Mouse (Mus musculus) CD4-positive, CD25-positive, alpha-beta regulatory T cell, adult 9 weeks (primary cell): ENCODE measurements around the gene Ripply3. TPM values are rescaled to one million over a fixed set of nuclear protein-coding genes. Genes with fewer than 3 reads are reported as not detected.

Source experiments
- polyA plus RNA-seq: library from polyadenylated mRNA; unstranded; fragments of 100-300 nt; shearing (Covaris generic); gene quantifications from one replicate; pipeline ENCODE4 v1.2.1, GENCODE M21; 2017

Ripply3 gene
- 0.83 TPM for polyA plus RNA-seq

GRCm38 (mm10) chr16:94327781-94328711, at the start of gene Ripply3:
Gene Ripply3, plus strand, starts transcription at chr16:94328420.

DNA sequence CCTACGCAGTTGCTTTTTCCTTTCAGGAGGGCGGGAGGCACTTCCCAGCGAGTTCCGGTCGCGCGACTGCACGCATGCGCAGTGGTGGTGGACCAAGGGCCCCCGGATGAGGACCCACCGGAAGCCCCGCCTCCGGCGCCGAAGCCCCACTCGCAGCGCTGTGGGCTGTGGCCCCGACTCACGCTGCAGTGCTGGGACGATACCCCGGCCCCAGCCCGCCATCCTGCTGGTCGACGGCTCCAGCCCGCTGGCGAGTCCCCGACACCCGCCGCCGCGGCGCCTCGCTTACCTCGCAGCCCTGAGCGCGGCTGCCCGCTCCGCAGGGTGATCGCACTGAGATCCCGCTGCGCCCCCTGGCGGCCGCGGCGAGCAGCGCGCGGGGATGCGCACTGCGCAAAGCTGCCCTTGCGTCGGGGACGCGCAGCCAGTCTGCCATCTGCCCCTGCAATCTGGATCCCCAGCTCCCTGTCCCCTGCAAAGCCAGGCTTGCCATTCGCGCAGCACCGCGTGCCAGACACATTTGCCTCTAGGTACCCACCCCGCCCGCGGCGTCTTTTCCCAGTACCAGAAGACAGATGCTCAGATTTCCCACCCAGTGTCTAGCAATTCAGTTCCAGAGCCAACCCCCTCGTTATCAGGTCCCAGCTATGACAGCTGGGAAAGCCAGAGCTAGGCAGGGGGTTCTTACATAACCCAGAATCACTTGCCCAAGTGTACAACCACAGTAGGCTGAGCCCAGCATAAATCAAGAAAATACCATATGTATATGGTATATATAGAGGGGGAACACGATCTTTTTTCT, 14.8 kb upstream of the Ripply3 start, which contains the start of gene Hlcs:
Hlcs (minus strand) TSS at position 343 of the 802 bp plus-strand sequence.

GRCm38 (mm10) chr16:94370173-94370914, 42.1 kb downstream of the Ripply3 start, which contains the start of gene Ttc3:
Gene Ttc3, plus strand, starts transcription at chr16:94370618.

DNA sequence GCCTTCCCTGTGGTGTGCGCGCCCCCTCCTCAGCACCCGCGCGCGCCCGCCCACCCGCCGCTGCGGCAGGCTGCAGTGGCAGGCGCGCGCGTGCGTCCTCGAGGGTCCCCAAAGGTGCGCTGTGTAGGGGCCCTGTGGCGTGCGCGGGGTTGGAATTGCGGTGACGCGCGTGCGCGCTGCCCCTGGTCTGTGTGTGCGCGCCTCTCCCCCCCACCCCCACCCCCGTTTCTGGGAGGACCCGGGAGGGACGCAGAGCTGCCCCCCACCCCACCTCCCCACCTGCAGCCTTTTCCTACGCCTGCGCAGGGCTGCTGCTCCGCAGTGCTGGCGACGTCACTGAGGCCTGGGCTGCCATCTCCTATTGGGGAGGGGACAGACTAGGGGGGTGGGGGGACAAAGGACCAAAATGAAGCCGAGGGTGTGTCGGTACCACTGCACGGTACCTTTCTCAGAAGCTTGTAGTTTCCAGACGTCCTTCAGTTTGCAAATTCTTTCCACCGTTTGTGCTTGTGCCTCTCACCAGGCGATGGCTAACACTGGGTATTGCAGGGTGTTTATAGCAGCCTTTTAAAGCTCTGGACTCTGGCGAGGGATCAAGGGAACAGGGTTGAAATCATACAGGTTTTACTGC, 43.2 kb downstream of the Ripply3 start, which contains the start of gene Pigp:
Pigp (minus strand) TSS at position 542 of the 631 bp plus-strand sequence.

Other genes with a start within 250 kb of the Ripply3 start
- not detected for gene Sim2, start 243.5 kb upstream of the Ripply3 start, polyA plus RNA-seq
- 7.6 TPM for gene Hlcs, start 14.8 kb upstream of the Ripply3 start, polyA plus RNA-seq
- gene Ttc3, start 42.2 kb downstream of the Ripply3 start, polyA plus RNA-seq: 66.3 TPM
- gene Pigp, start 43.4 kb downstream of the Ripply3 start, polyA plus RNA-seq: 87.3 TPM
- gene Vps26c, start 198.4 kb downstream of the Ripply3 start, polyA plus RNA-seq: 98.5 TPM
- 8.7 TPM for gene Dyrk1a, start 241.6 kb downstream of the Ripply3 start, polyA plus RNA-seq